Mouse (Mus musculus) forebrain, embryonic 15.5 days (tissue): ENCODE data around the gene Arhgap32. TPM values are rescaled to one million over a fixed set of nuclear protein-coding genes. Genes with fewer than 3 reads are reported as not detected.

ENCODE experiments used
- ATAC-seq: fragments of 200-750 bp; cut with Nextera tagmentation; replicated peaks from 2 replicates; pipeline ENCODE4 v1.8.0; 2017; ENCODE audit warnings: mild to moderate bottlenecking, moderate TSS enrichment, moderate library complexity
- H3K27ac ChIP-seq: fragments of 300-500 bp; sonication (generic); replicated peaks from 2 replicates; pipeline ENCODE4 v1.5.1; 2015; ENCODE audit warnings: mild to moderate bottlenecking, inconsistent platforms
- H3K27me3 ChIP-seq: fragments of 300-500 bp; sonication (generic); 2 replicates; pipeline ENCODE4 v1.6.1; 2015; ENCODE audit warnings: inconsistent platforms
- H3K36me3 ChIP-seq: fragments of 300-500 bp; sonication (generic); 2 replicates; pipeline ENCODE4 v1.6.1; 2015; ENCODE audit warnings: mild to moderate bottlenecking, inconsistent platforms
- H3K4me1 ChIP-seq: fragments of 300-500 bp; sonication (generic); 2 replicates; pipeline ENCODE4 v1.6.1; 2015; ENCODE audit warnings: inconsistent platforms
- H3K4me2 ChIP-seq: fragments of 300-500 bp; sonication (generic); replicated peaks from 2 replicates; pipeline ENCODE4 v1.6.1; 2015; ENCODE audit warnings: mild to moderate bottlenecking, inconsistent platforms
- H3K4me3 ChIP-seq: fragments of 300-500 bp; sonication (generic); 2 replicates; pipeline ENCODE4 v1.5.1; 2015; ENCODE audit warnings: mild to moderate bottlenecking, inconsistent platforms
- H3K9ac ChIP-seq: fragments of 300-500 bp; sonication (generic); replicated peaks from 2 replicates; pipeline ENCODE4 v1.6.1; 2015; ENCODE audit warnings: mild to moderate bottlenecking, inconsistent platforms
- H3K9me3 ChIP-seq: fragments of 300-500 bp; sonication (generic); 2 replicates; pipeline ENCODE4 v1.6.1; 2016; ENCODE audit warnings: inconsistent platforms
- WGBS: fragments of 180-500 bp; shearing (Covaris S2); methylation state at CpG from one replicate; pipeline ENCODE4 v1.1.7; 2015; ENCODE audit warnings: mixed read lengths; 5-methylcytosine and 5-hydroxymethylcytosine counted together
- polyA plus RNA-seq: library from polyadenylated mRNA; unstranded; fragments of >200 nt; fragmentation: Nextera tagmentation; extraction: Ambion mirVana; gene quantifications from 2 replicates; pipeline ENCODE4 v1.2.1, GENCODE M21; 2015

Arhgap32 gene
- polyA plus RNA-seq, 1 experiment from 2014 or later, result 12.1 TPM

DNA sequence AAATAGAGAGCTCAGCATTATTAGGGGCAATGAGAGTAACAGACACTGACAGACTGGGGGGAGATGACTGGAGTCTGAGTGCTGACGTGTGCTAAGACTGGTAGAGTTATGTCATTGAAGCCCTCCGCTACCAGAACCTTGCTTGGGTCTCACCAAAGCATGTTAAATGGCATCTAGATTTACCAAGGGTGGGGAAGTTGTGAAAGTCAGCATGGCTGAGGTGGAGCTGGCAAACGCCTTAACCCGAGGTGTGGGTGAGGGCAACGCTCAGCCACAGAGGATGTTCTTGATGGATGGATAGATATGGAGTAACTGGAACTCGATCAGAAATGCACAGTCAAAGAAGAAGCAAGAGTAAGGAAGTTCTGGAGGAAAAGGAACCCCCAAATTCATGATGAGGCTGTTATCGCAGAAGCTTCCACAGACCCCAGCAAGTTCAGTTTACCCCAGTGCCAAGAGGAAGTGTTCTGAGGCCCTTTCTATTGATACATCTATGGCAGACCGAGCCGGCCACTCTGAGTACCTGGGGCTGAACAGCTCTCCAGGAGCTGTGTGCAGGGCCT, 125.8 kb downstream of the Arhgap32 start:
- Histone ChIP-seq H3K36me3 (no peaks in the 10 kb centered on the region), H3K27me3 (no peaks in the 10 kb centered on the region), H3K4me3 (no peak overlapping the region), H3K9me3 (no peaks in the 10 kb centered on the region), H3K9ac (no peak overlapping the region), H3K4me1 (peaks cover 6% of the 10 kb centered on the region), H3K27ac (no peak overlapping the region), H3K4me2 (no peak overlapping the region)
- ATAC-seq, result no peak
- WGBS, result 93% methylated on average over 9 of the region's 9 CpGs

- ATAC-seq, result no peak
- Histone ChIP-seq H3K9ac (no peak overlapping the region), H3K4me1 (peaks cover 6% of the 10 kb centered on the region), H3K4me3 (no peak overlapping the region), H3K27ac (no peak overlapping the region), H3K27me3 (no peaks in the 10 kb centered on the region), H3K36me3 (peaks cover 3% of the 10 kb centered on the region), H3K4me2 (no peak overlapping the region), H3K9me3 (no peaks in the 10 kb centered on the region)
- WGBS, result 86% methylated on average over 2 of the region's 2 CpGs
These were observed 127.1 kb downstream of the Arhgap32 start for GRCm38 (mm10) chr9:32242921-32243617.

DNA sequence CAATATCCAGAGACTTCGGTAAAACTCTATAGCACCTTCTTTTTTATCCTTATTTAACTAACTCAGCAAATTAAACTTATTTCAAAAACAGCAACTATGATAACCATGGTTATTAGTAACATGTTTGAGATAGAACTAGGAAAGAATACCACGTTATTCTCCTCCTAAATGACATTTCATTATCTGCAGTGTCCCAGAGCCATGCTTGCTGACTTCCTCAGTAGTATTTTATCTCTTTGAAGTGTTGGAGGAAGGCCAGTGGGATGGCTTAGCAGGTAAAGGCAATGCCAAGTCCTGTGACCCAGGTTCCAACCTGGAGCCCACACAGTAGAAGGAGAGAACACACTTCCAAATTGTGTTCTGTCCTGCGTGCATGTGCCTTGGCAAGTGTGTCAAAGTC, 129.3 kb downstream of the Arhgap32 start:
- peaks cover 11% of the 10 kb centered on the region for H3K36me3 ChIP-seq
- WGBS, result 78% methylated on average over 3 of the region's 3 CpGs
- H3K4me3 ChIP-seq, result no peak overlapping the region
- H3K27me3 ChIP-seq, result no peaks in the 10 kb centered on the region
- H3K27ac ChIP-seq, result no peak overlapping the region
- H3K9ac ChIP-seq, result no peak overlapping the region
- H3K4me1 ChIP-seq, result peaks cover 6% of the 10 kb centered on the region
- no peak for ATAC-seq
- H3K9me3 ChIP-seq, result no peaks in the 10 kb centered on the region
- no peak overlapping the region for H3K4me2 ChIP-seq

DNA sequence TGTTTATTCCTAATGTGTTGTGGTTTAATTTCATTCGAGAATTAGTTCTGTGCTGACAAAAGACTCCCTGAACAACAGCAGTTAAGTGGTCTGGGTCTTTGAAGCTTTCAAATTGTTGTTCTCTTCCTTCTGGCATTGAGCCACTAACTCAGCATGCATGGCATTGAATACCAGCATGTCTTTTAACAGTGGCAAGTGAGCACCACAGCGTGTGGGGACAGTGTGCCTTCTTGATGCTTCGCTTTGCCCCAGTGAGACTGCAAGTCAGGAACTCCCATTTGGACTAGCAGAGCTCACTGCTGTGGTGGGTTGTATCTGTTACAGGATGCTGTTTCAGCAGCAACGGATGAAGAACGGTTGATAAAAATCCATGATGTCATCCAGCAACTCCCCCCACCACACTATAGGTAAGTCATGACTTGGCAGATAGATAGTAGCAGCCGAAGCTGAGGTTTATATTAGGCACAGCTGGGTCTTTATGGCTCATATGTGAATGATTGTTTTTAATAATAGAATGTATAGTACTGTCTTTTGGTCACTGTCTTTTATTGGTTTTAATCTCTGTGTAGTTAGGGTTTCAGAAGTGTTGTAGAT, 130.3 kb downstream of the Arhgap32 start:
- H3K27ac ChIP-seq, result no peak overlapping the region
- WGBS, result 30% methylated on average over 6 of the region's 6 CpGs
- ATAC-seq, result peak; percentile 64
- no peaks in the 10 kb centered on the region for H3K27me3 ChIP-seq
- no peak overlapping the region for H3K9ac ChIP-seq
- no peaks in the 10 kb centered on the region for H3K9me3 ChIP-seq
- peaks cover 6% of the 10 kb centered on the region for H3K4me1 ChIP-seq
- no peak overlapping the region for H3K4me2 ChIP-seq
- H3K36me3 ChIP-seq, result peaks cover 14% of the 10 kb centered on the region
- H3K4me3 ChIP-seq, result no peak overlapping the region

- ATAC-seq, result no peak
- H3K4me1 ChIP-seq, result peaks cover 6% of the 10 kb centered on the region
- H3K27ac ChIP-seq, result no peak overlapping the region
- H3K4me2 ChIP-seq, result no peak overlapping the region
- H3K9ac ChIP-seq, result no peak overlapping the region
- no peaks in the 10 kb centered on the region for H3K27me3 ChIP-seq
- no peaks in the 10 kb centered on the region for H3K9me3 ChIP-seq
- peaks cover 33% of the 10 kb centered on the region for H3K36me3 ChIP-seq
- WGBS, result 85% methylated on average over 4 of the region's 4 CpGs
- H3K4me3 ChIP-seq, result no peak overlapping the region
These were observed 134.6 kb downstream of the Arhgap32 start for GRCm38 (mm10) chr9:32250486-32250885.

DNA sequence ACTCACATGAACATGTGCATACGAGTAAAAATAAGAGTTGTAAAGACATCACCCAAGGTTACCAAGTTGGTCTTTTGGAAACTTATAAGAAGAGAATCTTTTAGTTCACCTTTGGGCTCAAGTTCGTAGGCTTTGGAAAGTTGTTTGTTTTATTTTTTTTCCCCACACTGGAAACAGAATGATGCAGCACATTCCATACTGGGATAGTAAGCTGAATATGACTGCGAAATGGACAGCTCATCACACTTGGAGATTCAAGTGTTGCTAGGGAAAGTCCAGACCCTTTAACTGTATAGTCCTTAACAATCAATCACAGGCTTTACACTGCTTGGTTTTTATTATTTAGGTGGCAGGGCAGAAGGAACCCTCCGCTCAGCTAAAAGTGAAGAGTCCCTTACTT, 137.8 kb downstream of the Arhgap32 start:
- Histone ChIP-seq H3K27me3 (no peaks in the 10 kb centered on the region), H3K9me3 (no peaks in the 10 kb centered on the region), H3K4me1 (no peaks in the 10 kb centered on the region), H3K4me2 (no peak overlapping the region), H3K36me3 (peaks cover 47% of the 10 kb centered on the region), H3K9ac (no peak overlapping the region), H3K27ac (no peak overlapping the region), H3K4me3 (no peak overlapping the region)
- WGBS, result 94% methylated on average over 4 of the region's 4 CpGs
- no peak for ATAC-seq

DNA sequence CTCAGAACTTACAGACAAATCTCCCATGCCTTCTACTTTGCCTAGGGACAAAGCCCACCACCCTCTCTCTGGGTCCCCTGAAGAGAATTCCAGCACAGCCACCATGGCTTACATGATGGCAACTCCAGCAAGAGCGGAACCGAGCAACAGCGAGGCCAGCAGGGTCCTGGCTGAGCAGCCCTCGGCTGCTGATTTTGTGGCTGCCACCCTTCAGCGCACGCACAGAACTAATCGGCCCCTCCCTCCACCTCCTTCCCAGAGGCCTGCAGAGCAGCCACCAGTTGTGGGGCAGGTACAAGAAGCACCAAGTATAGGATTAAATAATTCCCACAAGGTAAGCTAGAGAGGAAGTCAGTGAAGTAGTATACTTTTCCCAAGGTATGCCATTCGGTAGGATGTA, 141.4 kb downstream of the Arhgap32 start:
- Histone ChIP-seq H3K4me3 (no peak overlapping the region), H3K36me3 (peaks cover 52% of the 10 kb centered on the region), H3K9me3 (no peaks in the 10 kb centered on the region), H3K9ac (no peak overlapping the region), H3K4me1 (no peaks in the 10 kb centered on the region), H3K27me3 (no peaks in the 10 kb centered on the region), H3K4me2 (no peak overlapping the region), H3K27ac (no peak overlapping the region)
- no peak for ATAC-seq
- 79% methylated on average over 8 of the region's 8 CpGs for WGBS

DNA sequence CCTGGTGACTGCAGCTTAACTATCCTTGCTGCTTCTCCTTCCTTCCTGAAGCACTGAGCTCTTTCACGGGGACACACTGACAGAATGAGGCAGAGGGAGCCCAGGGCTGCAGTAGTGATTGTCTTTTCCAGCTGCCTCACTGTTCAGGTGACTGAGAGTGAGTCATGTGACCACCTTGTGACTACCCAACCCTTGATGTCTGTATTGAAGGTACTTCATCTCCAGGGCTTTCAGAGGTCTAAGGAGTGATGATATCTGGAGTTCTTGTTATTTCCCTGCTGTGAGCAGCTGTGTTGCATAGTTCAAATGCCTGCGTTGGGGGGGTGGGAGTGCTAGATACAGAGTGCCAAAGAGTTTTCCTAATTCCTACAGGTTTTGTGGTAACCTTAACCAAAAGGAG, 141.9 kb downstream of the Arhgap32 start:
- no peak for ATAC-seq
- WGBS, result 81% methylated on average over 2 of the region's 2 CpGs

GRCm38 (mm10) chr9:32271896-32272444, 156.0 kb downstream of the Arhgap32 start:
- Histone ChIP-seq H3K9ac (no peak overlapping the region), H3K4me2 (no peak overlapping the region), H3K4me3 (no peak overlapping the region), H3K27ac (no peak overlapping the region), H3K4me1 (no peaks in the 10 kb centered on the region), H3K9me3 (no peaks in the 10 kb centered on the region), H3K27me3 (0 out of 2 replicates have a peak, but pooled peaks cover 5% of the 10 kb centered on the region), H3K36me3 (no peaks in the 10 kb centered on the region)
- WGBS, result 14% methylated on average over 5 of the region's 5 CpGs
- ATAC-seq, result peak; percentile 73

More for the DNA sequence above, 141.9 kb downstream of the Arhgap32 start:
- Histone ChIP-seq H3K4me3 (no peak overlapping the region), H3K27me3 (no peaks in the 10 kb centered on the region), H3K4me2 (no peak overlapping the region), H3K4me1 (no peaks in the 10 kb centered on the region), H3K27ac (no peak overlapping the region), H3K36me3 (peaks cover 51% of the 10 kb centered on the region), H3K9ac (no peak overlapping the region), H3K9me3 (no peaks in the 10 kb centered on the region)

- H3K4me1 ChIP-seq, result no peaks in the 10 kb centered on the region
- H3K36me3 ChIP-seq, result no peaks in the 10 kb centered on the region
- no peak overlapping the region for H3K27ac ChIP-seq
- H3K27me3 ChIP-seq, result 0 out of 2 replicates have a peak, but pooled peaks cover 2% of the 10 kb centered on the region
- no peak for ATAC-seq
- no peak overlapping the region for H3K4me3 ChIP-seq
- H3K9me3 ChIP-seq, result no peaks in the 10 kb centered on the region
- H3K4me2 ChIP-seq, result no peak overlapping the region
- H3K9ac ChIP-seq, result no peak overlapping the region
- WGBS, result 81% methylated on average over 5 of the region's 5 CpGs
These were observed 162.1 kb downstream of the Arhgap32 start for GRCm38 (mm10) chr9:32278052-32278451.

DNA sequence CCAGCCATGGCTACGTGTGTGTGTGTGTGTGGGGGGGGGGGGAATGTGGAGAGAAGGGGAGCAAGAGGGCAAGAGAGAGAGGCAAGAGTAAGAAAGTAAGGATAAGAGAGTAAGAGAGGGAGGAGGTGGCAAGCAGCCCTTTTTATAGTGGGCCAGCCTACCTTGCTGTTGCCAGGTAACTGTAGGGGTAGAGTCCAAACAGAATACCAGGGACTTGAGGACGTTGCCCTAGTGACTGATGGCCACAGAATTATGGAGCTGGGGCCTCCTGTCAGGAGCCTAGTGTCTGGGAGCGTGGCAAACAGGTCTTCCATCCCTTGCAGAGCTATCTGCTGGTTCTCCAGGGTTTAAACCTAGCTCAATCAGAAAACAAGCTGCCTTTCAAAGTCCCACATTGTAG, 163.9 kb downstream of the Arhgap32 start:
- H3K9ac ChIP-seq, result no peak overlapping the region
- no peak for ATAC-seq
- no peak overlapping the region for H3K4me2 ChIP-seq
- WGBS, result 75% methylated on average over 3 of the region's 3 CpGs
- H3K4me3 ChIP-seq, result no peak overlapping the region
- H3K27me3 ChIP-seq, result no peaks in the 10 kb centered on the region
- no peaks in the 10 kb centered on the region for H3K9me3 ChIP-seq
- H3K36me3 ChIP-seq, result no peaks in the 10 kb centered on the region
- H3K27ac ChIP-seq, result no peak overlapping the region
- H3K4me1 ChIP-seq, result no peaks in the 10 kb centered on the region

- Histone ChIP-seq H3K27ac (no peak overlapping the region), H3K9me3 (no peaks in the 10 kb centered on the region), H3K4me1 (no peaks in the 10 kb centered on the region), H3K27me3 (no peaks in the 10 kb centered on the region), H3K9ac (no peak overlapping the region), H3K4me2 (no peak overlapping the region), H3K36me3 (no peaks in the 10 kb centered on the region), H3K4me3 (no peak overlapping the region)
- no peak for ATAC-seq
- 93% methylated on average over 5 of the region's 5 CpGs for WGBS
These were observed 164.5 kb downstream of the Arhgap32 start for GRCm38 (mm10) chr9:32280456-32280855.
